Mouse (Mus musculus): ENCODE data around the gene Omt2b. TPM values are rescaled to one million over a fixed set of nuclear protein-coding genes. Genes with fewer than 3 reads are reported as not detected.
A peak's percentile ranks its signal among the peaks of the same experiment; 100 is the strongest.
"Not testable (repeated sequence)": the region's sequence is repeated elsewhere in the genome, so short reads cannot be mapped to it uniquely, and the experiment has no call there.

The Omt2b gene
- polyA plus RNA-seq, 1 experiment from 2014 or later, result not detected

DNA sequence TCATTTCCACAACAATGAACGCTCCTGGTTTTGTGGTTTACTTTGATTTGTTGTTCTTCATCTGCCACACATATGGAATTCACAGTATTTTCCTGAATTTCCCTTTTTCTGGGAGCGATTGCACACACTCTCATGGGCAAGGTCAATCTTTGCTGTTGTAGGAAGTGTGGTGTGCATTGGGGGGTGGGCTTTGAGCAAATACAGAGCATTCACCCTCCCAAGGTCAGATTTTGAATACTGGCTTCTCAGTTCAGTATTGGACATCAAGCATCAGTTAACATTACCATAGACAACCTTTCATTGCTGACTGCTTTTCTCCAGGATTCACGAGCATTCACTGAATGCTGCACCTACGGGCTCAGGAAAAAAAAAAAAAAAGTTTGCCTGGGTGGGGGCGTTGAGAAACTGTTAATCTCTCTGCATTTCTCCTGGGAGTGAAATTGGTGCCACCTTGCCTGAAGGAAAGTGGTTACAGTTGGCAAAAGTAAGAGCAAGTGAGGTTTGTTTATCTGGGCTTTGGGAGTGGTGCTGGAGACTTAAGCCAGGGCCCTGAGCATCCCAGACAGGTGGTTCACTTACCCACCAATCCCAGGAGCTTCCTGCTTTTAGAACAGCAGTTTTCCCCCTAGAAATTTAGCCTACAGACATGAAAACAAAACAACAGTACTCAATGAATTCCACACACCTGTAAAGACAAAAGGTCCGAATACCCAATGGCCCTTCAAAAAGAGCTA lies 32.5 kb downstream of the Omt2b start:
- no peak overlapping the region for H3K9ac ChIP-seq (ENCODE audit: low read depth, low read length)
- H3K4me2 ChIP-seq, result no peak overlapping the region
- ATAC-seq (replicated peaks; ENCODE audit: insufficient number of reproducible peaks, low FRiP score, low TSS enrichment), result no peak
- H3K4me1 ChIP-seq (ENCODE audit: control insufficient read depth, insufficient read depth, low read length), result no peaks in the 10 kb centered on the region
- no peaks in the 10 kb centered on the region for H3K9me3 ChIP-seq (replicated peaks; ENCODE audit: control insufficient read depth, low read length)
- H3K4me3 ChIP-seq (ENCODE audit: low read depth, low read length), result no peak overlapping the region
- H3K27me3 ChIP-seq (ENCODE audit: control insufficient read depth, insufficient read depth, low read length), result no peaks in the 10 kb centered on the region
- no peak overlapping the region for H3K27ac ChIP-seq (ENCODE audit: low read depth, low read length)
- WGBS (ENCODE audit: insufficient replicate concordance), result 67% methylated on average over 6 of the region's 6 CpGs
- no peaks in the 10 kb centered on the region for H3K36me3 ChIP-seq (ENCODE audit: control insufficient read depth, insufficient read depth, low read length)

DNA sequence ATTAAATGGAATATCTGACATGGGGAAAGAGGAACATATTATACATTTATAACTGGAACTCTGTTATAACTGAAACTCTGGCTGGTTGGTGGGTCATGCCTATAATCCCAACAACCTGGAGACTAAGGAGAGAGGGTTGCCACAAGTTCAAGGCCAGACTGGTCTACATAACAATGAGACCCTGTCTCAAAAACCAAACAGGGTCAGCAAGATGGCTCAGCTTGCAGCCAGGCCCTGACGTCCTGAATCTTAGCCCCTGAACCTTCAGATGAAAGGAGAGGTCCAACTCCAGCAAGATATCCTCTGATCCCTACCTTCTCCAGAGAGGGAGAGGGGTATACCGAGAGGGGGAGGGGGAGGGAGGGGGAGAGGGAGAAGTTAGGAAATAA lies 33.1 kb downstream of the Omt2b start:
- no peaks in the 10 kb centered on the region for H3K27me3 ChIP-seq (ENCODE audit: control insufficient read depth, insufficient read depth, low read length)
- H3K4me3 ChIP-seq (ENCODE audit: low read depth, low read length), result no peak overlapping the region
- H3K9ac ChIP-seq (ENCODE audit: low read depth, low read length), result no peak overlapping the region
- H3K36me3 ChIP-seq (ENCODE audit: control insufficient read depth, insufficient read depth, low read length), result no peaks in the 10 kb centered on the region
- no peak overlapping the region for H3K27ac ChIP-seq (ENCODE audit: low read depth, low read length)
- no peak for ATAC-seq (replicated peaks; ENCODE audit: insufficient number of reproducible peaks, low FRiP score, low TSS enrichment)
- no peaks in the 10 kb centered on the region for H3K9me3 ChIP-seq (replicated peaks; ENCODE audit: control insufficient read depth, low read length)
- no peaks in the 10 kb centered on the region for H3K4me1 ChIP-seq (ENCODE audit: control insufficient read depth, insufficient read depth, low read length)
- no peak overlapping the region for H3K4me2 ChIP-seq
- whole genome bisulfite sequencing (ENCODE audit: insufficient replicate concordance), result 31% methylated on average over 2 of the region's 2 CpGs

DNA sequence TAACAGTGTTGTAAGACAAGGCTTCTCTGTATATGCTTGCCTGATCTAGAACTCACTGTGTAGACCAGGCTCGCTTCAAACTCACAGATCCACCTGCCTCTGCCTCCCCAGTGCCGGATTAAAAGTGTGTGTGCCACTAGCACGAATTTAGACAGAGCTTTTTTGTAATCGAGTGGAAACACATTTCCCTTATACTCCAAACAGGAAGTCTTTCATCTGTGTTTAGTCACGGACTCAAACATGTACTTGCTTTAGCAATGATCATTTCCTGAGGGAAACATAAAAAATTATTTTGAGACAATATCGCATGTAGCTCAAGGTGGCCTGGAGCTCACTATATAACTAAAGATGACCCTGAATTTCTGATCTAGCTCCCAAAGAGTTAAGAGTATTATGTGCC lies 36.0 kb downstream of the Omt2b start:
- Histone ChIP-seq H3K4me1 (ENCODE audit: control insufficient read depth, insufficient read depth, low read length) (no peaks in the 10 kb centered on the region), H3K9me3 (replicated peaks; ENCODE audit: control insufficient read depth, low read length) (no peaks in the 10 kb centered on the region), H3K4me3 (ENCODE audit: low read depth, low read length) (no peak overlapping the region), H3K27me3 (ENCODE audit: control insufficient read depth, insufficient read depth, low read length) (no peaks in the 10 kb centered on the region), H3K27ac (ENCODE audit: low read depth, low read length) (no peak overlapping the region), H3K36me3 (ENCODE audit: control insufficient read depth, insufficient read depth, low read length) (no peaks in the 10 kb centered on the region), H3K4me2 (no peak overlapping the region), H3K9ac (ENCODE audit: low read depth, low read length) (no peak overlapping the region)
- no peak for ATAC-seq (replicated peaks; ENCODE audit: insufficient number of reproducible peaks, low FRiP score, low TSS enrichment)
- 68% methylated on average over 6 of the region's 6 CpGs for WGBS (ENCODE audit: insufficient replicate concordance)

DNA sequence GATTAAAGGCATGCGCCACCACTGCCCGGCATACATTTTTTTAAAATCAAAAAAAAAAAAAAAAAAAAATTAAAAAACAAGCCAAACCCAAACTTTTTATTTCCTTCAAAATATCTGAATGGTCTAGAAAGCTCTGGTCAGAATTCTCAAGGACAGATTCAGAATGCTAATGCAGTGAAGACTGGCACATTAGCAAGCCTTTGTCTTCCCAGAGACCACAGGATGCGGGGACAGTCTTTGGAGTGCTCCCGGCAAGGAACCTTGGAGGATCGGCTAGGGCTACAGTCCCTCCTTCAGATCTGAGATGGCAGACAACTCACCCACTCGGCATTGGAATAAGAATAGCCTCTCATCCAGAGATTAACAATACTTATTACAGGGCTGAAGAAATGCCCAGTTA lies 37.3 kb downstream of the Omt2b start:
- H3K4me3 ChIP-seq (ENCODE audit: low read depth, low read length), result no peak overlapping the region
- H3K4me2 ChIP-seq, result no peak overlapping the region
- 87% methylated on average over 6 of the region's 6 CpGs for WGBS (ENCODE audit: insufficient replicate concordance)

DNA sequence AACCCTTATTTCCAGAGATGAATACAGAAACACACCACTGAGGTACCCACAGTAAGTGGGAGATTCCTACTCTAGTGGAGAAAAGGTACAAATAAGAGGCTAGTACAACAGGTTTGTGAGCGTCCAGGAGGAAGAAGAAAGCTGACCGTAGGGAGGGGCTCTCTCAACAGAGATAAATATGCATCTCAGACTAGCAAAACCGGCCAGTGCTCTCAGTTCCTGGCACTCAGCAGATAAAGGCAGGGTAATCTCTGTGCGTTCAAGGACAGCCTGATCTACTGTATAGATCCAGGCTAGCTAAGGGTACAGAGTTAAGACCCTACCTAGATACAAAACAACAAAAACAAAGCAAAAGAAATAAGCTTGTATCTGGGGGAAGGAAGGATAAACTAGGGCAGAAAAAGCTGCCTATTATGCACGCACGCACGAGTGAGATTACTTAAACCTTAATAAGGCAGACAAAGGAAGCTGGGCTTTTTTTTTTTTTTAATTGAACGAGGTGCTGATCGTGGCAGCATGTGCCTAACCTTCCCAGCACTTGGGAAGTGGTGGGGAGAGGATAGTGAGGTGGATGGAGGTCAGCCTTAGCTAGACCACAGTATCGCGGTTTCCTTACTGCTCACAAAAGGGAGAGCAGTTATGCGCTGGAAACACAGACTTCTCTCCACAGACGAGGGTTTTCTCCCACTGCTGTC lies 38.6 kb downstream of the Omt2b start:
- ATAC-seq (replicated peaks; ENCODE audit: insufficient number of reproducible peaks, low FRiP score, low TSS enrichment), result no peak
- no peaks in the 10 kb centered on the region for H3K27me3 ChIP-seq (ENCODE audit: control insufficient read depth, insufficient read depth, low read length)
- WGBS (ENCODE audit: insufficient replicate concordance), result 62% methylated on average over 13 of the region's 13 CpGs

More for the DNA sequence above, 37.3 kb downstream of the Omt2b start:
- Histone ChIP-seq H3K27ac (ENCODE audit: low read depth, low read length) (no peak overlapping the region), H3K4me1 (ENCODE audit: control insufficient read depth, insufficient read depth, low read length) (no peaks in the 10 kb centered on the region), H3K9ac (ENCODE audit: low read depth, low read length) (no peak overlapping the region), H3K36me3 (ENCODE audit: control insufficient read depth, insufficient read depth, low read length) (no peaks in the 10 kb centered on the region), H3K27me3 (ENCODE audit: control insufficient read depth, insufficient read depth, low read length) (no peaks in the 10 kb centered on the region), H3K9me3 (replicated peaks; ENCODE audit: control insufficient read depth, low read length) (no peaks in the 10 kb centered on the region)
- no peak for ATAC-seq (replicated peaks; ENCODE audit: insufficient number of reproducible peaks, low FRiP score, low TSS enrichment)

DNA sequence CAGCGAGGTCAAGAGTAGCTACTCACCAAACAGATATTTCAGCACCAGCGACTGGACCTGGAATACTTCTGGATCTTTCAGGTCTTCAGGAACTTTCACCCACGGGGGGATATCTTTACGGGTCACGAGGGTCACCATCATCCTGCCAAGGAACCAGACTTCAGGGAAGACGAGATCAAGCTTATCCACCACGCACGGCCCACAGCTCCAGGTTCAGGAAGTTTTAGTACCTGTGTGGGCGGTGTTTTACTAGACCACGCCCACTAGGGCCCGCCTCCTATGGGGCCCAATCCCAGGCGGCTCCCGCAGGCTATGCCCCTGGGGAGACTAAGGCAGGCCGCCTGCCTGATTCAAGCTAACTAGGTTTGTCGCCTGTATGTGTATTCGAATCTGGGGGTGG lies 40.6 kb downstream of the Omt2b start, which contains the start of gene Dppa5a:
Gene Dppa5a, minus strand, starts transcription at position 219 of the 400 bp plus-strand sequence.
- not testable (repeated sequence) for H3K9ac ChIP-seq (ENCODE audit: low read depth, low read length); H3K27me3 ChIP-seq (ENCODE audit: control insufficient read depth, insufficient read depth, low read length); H3K4me1 ChIP-seq (ENCODE audit: control insufficient read depth, insufficient read depth, low read length); H3K9me3 ChIP-seq (replicated peaks; ENCODE audit: control insufficient read depth, low read length); H3K27ac ChIP-seq (ENCODE audit: low read depth, low read length); H3K4me3 ChIP-seq (ENCODE audit: low read depth, low read length); H3K4me2 ChIP-seq; H3K36me3 ChIP-seq (ENCODE audit: control insufficient read depth, insufficient read depth, low read length)
- 83% methylated on average over 16 of the region's 16 CpGs for WGBS (ENCODE audit: insufficient replicate concordance)
- ATAC-seq (replicated peaks; ENCODE audit: insufficient number of reproducible peaks, low FRiP score, low TSS enrichment), result 0 out of 2 replicates have a peak, but pooled peaks have one; percentile 39

More for the DNA sequence above, 38.6 kb downstream of the Omt2b start:
- H3K4me2 ChIP-seq, result no peak overlapping the region
- no peaks in the 10 kb centered on the region for H3K4me1 ChIP-seq (ENCODE audit: control insufficient read depth, insufficient read depth, low read length)
- no peak overlapping the region for H3K9ac ChIP-seq (ENCODE audit: low read depth, low read length)
- H3K4me3 ChIP-seq (ENCODE audit: low read depth, low read length), result no peak overlapping the region
- no peaks in the 10 kb centered on the region for H3K36me3 ChIP-seq (ENCODE audit: control insufficient read depth, insufficient read depth, low read length)
- H3K27ac ChIP-seq (ENCODE audit: low read depth, low read length), result no peak overlapping the region
- no peaks in the 10 kb centered on the region for H3K9me3 ChIP-seq (replicated peaks; ENCODE audit: control insufficient read depth, low read length)

DNA sequence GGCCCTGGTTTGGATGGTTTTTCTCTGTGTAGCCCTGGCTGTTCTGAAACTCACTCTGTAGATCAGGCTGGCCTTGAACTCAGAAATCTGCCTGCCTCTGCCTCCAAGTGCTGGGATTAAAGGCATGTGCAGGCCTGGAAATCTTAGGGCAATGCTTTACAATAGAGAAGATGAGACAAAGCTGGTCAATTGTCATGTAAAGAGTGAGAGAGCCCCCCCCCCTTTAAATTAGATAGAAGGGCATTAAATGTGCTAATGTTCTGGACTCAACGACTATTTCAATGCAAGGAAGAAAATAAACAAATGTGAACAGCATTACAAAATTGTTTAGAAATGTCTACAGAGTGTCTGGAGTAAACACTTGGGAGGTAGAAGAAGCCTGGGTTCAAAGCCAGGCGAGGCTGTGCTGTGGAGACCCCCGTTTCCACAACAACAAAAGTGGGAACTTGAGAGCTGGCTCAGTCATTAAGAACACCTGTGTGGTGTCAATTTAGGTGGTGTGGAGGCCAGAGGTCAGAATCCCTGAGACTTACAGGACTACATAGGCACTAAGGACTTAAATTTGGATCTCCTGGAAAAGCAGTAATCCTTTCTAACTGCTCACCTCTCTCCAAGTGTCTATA lies 41.4 kb downstream of the Omt2b start:
- no peak for ATAC-seq (replicated peaks; ENCODE audit: insufficient number of reproducible peaks, low FRiP score, low TSS enrichment)
- no peaks in the 10 kb centered on the region for H3K9me3 ChIP-seq (replicated peaks; ENCODE audit: control insufficient read depth, low read length)
- H3K4me3 ChIP-seq (ENCODE audit: low read depth, low read length), result no peak overlapping the region
- 67% methylated on average over 3 of the region's 3 CpGs for WGBS (ENCODE audit: insufficient replicate concordance)
- no peak overlapping the region for H3K9ac ChIP-seq (ENCODE audit: low read depth, low read length)
- H3K36me3 ChIP-seq (ENCODE audit: control insufficient read depth, insufficient read depth, low read length), result no peaks in the 10 kb centered on the region
- H3K27me3 ChIP-seq (ENCODE audit: control insufficient read depth, insufficient read depth, low read length), result no peaks in the 10 kb centered on the region
- no peaks in the 10 kb centered on the region for H3K4me1 ChIP-seq (ENCODE audit: control insufficient read depth, insufficient read depth, low read length)
- H3K4me2 ChIP-seq, result no peak overlapping the region
- H3K27ac ChIP-seq (ENCODE audit: low read depth, low read length), result no peak overlapping the region

DNA sequence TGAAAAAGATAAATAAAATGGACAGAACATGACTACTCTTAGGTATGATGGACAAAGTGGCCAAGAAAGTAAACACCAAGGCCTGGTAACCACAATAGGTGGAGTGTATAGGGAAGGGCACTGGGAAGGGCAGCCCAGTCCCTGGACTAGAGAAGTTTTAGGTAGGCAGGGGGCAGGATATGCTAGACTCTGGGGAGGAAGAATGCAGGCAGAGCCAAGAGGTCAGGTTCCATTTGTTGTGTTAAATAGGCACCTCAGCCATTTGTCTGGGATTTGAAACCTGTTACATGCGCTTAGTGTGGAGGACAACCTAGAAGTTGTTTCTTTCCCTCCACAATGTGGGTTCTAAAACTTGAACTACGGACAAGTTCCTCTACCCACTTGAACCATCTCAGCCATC lies 42.0 kb downstream of the Omt2b start:
- Histone ChIP-seq H3K4me2 (no peak overlapping the region), H3K36me3 (ENCODE audit: control insufficient read depth, insufficient read depth, low read length) (no peaks in the 10 kb centered on the region), H3K27me3 (ENCODE audit: control insufficient read depth, insufficient read depth, low read length) (no peaks in the 10 kb centered on the region), H3K27ac (ENCODE audit: low read depth, low read length) (no peak overlapping the region), H3K9ac (ENCODE audit: low read depth, low read length) (no peak overlapping the region), H3K4me3 (ENCODE audit: low read depth, low read length) (no peak overlapping the region), H3K9me3 (replicated peaks; ENCODE audit: control insufficient read depth, low read length) (no peaks in the 10 kb centered on the region), H3K4me1 (ENCODE audit: control insufficient read depth, insufficient read depth, low read length) (no peaks in the 10 kb centered on the region)
- ATAC-seq (replicated peaks; ENCODE audit: insufficient number of reproducible peaks, low FRiP score, low TSS enrichment), result no peak
- 67% methylated on average over 2 of the region's 2 CpGs for WGBS (ENCODE audit: insufficient replicate concordance)
